Mouse (Mus musculus) E14TG2a.4 (cell line): ENCODE data around the gene Cox19.

ENCODE experiments used
- CTCF ChIP-seq: conservative IDR thresholded peaks from 2 replicates; pipeline ENCODE4 v1.5.1; 2014; ENCODE audit warnings: low read length
- POU5F1 ChIP-seq: IDR thresholded peaks from 2 replicates; pipeline ENCODE4 v1.6.1; 2014; ENCODE audit warnings: low read length, borderline replicate concordance

GRCm38 (mm10) chr5:139378986-139379629 lies 27.9 kb upstream of the Cox19 start:
- no peak for TF ChIP-seq CTCF
- no peak for TF ChIP-seq POU5F1
